Mouse (Mus musculus): ENCODE measurements around the gene Srp14. TPM values are rescaled to one million over a fixed set of nuclear protein-coding genes. Genes with fewer than 3 reads are reported as not detected.

Srp14 gene
- polyA plus RNA-seq (2015; fragmentation: Nextera tagmentation; extraction: Ambion mirVana) = 315 and 340 TPM in 2 replicates

- H3K36me3 ChIP-seq (ENCODE audit: control insufficient read depth, insufficient read depth, low read length) = peaks cover 12% of the 10 kb centered on the region
- under 1% methylated on average over 35 of the region's 35 CpGs for WGBS
- H3K4me1 ChIP-seq (ENCODE audit: control insufficient read depth, insufficient read depth, low read depth, low read length) = peaks cover 14% of the 10 kb centered on the region
Observed at GRCm38 (mm10) chr2:118479550-118479909, at the start of gene Srp14. Srp14 (minus strand) TSS chr2:118479711.

DNA sequence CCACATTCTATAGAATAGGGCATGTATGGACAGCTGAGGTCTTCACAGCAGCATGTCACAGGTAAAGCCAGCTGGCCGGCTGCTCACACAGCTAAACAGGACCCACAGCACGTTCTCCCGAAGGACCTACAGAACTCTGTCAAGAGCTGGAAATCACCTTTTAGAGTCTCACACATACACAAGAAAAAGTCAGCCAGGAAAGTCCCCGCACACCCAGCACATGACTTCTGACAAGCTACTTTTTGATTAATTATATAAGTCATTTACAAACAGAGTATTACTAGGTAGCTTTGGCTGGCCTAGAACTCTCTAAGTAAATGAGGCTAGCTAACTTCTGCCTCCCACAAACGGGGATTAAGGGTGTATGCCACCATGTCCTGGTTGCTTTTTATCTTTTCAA is 47.0 kb upstream of the Srp14 start:
- Histone ChIP-seq H3K4me1 (ENCODE audit: control insufficient read depth, insufficient read depth, low read depth, low read length) (peaks cover 7% of the 10 kb centered on the region; the same call in 1 of the 2 replicates), H3K4me2 (ENCODE audit: low read length) (no peak overlapping the region), H3K9ac (ENCODE audit: low read depth, low read length) (no peak overlapping the region), H3K9me3 (ENCODE audit: control insufficient read depth, low read length) (no peaks in the 10 kb centered on the region), H3K4me3 (ENCODE audit: low read length) (no peak overlapping the region), H3K36me3 (ENCODE audit: control insufficient read depth, insufficient read depth, low read length) (no peaks in the 10 kb centered on the region), H3K27me3 (replicated peaks; ENCODE audit: control insufficient read depth, insufficient read depth, low read length) (no peaks in the 10 kb centered on the region), H3K27ac (ENCODE audit: low read depth, low read length) (no peak overlapping the region)
- no peak for ATAC-seq
- 90% methylated on average over 5 of the region's 5 CpGs for WGBS

More at GRCm38 (mm10) chr2:118479550-118479909, at the start of gene Srp14:
- H3K9me3 ChIP-seq (ENCODE audit: control insufficient read depth, low read length) = no peaks in the 10 kb centered on the region
- peak within 1 kb of the TSS; percentile 89 for H3K4me2 ChIP-seq (ENCODE audit: low read length)
- peak within 1 kb of the TSS; percentile 90 for H3K4me3 ChIP-seq (ENCODE audit: low read length)
- H3K9ac ChIP-seq (ENCODE audit: low read depth, low read length) = peak within 1 kb of the TSS; percentile 93
- ATAC-seq = peak; percentile 98
- no peaks in the 10 kb centered on the region for H3K27me3 ChIP-seq (replicated peaks; ENCODE audit: control insufficient read depth, insufficient read depth, low read length)
- H3K27ac ChIP-seq (ENCODE audit: low read depth, low read length) = peak within 1 kb of the TSS; percentile 85

- no peak overlapping the region for H3K9ac ChIP-seq (ENCODE audit: low read depth, low read length)
- peaks cover 8% of the 10 kb centered on the region; the same call in 1 of the 2 replicates for H3K4me1 ChIP-seq (ENCODE audit: control insufficient read depth, insufficient read depth, low read depth, low read length)
- no peak overlapping the region for H3K4me3 ChIP-seq (ENCODE audit: low read length)
- no peak overlapping the region for H3K27ac ChIP-seq (ENCODE audit: low read depth, low read length)
- 81% methylated on average over 3 of the region's 3 CpGs for WGBS
- no peaks in the 10 kb centered on the region for H3K36me3 ChIP-seq (ENCODE audit: control insufficient read depth, insufficient read depth, low read length)
- no peak for ATAC-seq
- no peaks in the 10 kb centered on the region for H3K27me3 ChIP-seq (replicated peaks; ENCODE audit: control insufficient read depth, insufficient read depth, low read length)
- H3K4me2 ChIP-seq (ENCODE audit: low read length) = no peak overlapping the region
- H3K9me3 ChIP-seq (ENCODE audit: control insufficient read depth, low read length) = no peaks in the 10 kb centered on the region
Observed at GRCm38 (mm10) chr2:118524811-118525210, 45.3 kb upstream of the Srp14 start.

DNA sequence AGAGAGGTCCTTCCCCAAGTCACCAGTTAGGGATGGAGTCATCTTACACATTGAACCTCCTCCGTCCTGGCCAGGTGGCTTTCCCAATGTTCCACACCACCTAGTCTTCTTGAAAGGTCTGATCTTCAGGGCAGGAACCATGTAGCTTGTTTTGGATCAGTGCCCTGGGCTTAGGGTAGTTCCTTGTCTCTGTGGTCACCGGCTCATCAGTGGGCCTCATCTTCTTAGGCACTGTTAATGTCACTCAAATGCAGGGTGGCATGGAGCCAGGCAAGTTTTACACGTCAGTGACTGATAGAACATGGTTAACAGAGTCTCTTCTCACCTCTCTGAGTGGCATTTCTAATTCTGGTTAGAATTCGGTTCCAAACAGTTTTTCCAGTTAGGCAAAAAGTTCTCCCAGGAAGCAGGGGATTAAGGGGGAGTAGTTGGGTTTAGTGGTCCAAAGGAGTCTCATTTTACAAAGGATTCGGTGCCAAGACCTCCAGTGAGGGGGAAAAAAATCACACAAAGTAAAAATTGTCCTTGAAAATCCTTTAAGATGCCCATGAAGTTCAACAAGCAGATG is 43.7 kb upstream of the Srp14 start:
- Histone ChIP-seq H3K4me3 (ENCODE audit: low read length) (no peak overlapping the region), H3K36me3 (ENCODE audit: control insufficient read depth, insufficient read depth, low read length) (no peaks in the 10 kb centered on the region), H3K27ac (ENCODE audit: low read depth, low read length) (no peak overlapping the region), H3K4me1 (ENCODE audit: control insufficient read depth, insufficient read depth, low read depth, low read length) (peaks cover 6% of the 10 kb centered on the region; the same call in 1 of the 2 replicates), H3K27me3 (replicated peaks; ENCODE audit: control insufficient read depth, insufficient read depth, low read length) (no peaks in the 10 kb centered on the region), H3K9me3 (ENCODE audit: control insufficient read depth, low read length) (no peaks in the 10 kb centered on the region), H3K4me2 (ENCODE audit: low read length) (no peak overlapping the region), H3K9ac (ENCODE audit: low read depth, low read length) (no peak overlapping the region)
- 56% methylated on average over 5 of the region's 5 CpGs for WGBS
- ATAC-seq = no peak

DNA sequence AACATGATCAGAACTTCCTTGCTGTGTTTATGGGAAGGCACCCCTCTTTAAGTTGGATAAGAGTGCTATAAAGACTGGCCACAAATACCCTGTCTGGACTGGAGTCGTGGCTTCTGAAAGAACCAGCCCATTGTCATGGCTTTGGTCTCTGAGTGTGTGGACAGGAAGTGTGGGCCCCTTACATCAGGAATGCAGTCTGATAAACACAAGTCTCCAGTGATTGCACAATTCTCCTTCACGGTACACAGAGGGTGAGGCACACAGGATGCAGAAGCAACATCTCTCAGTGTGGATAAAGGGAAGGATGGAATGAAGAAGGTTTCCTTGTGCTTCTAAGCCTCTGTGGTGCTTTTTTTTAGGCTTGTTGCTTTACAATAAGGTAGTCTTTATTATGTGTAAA is 42.8 kb upstream of the Srp14 start:
- WGBS = 60% methylated on average over 2 of the region's 2 CpGs
- no peak overlapping the region for H3K4me2 ChIP-seq (ENCODE audit: low read length)
- no peaks in the 10 kb centered on the region for H3K27me3 ChIP-seq (replicated peaks; ENCODE audit: control insufficient read depth, insufficient read depth, low read length)
- H3K27ac ChIP-seq (ENCODE audit: low read depth, low read length) = no peak overlapping the region
- no peak overlapping the region for H3K9ac ChIP-seq (ENCODE audit: low read depth, low read length)
- H3K36me3 ChIP-seq (ENCODE audit: control insufficient read depth, insufficient read depth, low read length) = no peaks in the 10 kb centered on the region
- no peak for ATAC-seq
- H3K4me3 ChIP-seq (ENCODE audit: low read length) = no peak overlapping the region
- no peaks in the 10 kb centered on the region for H3K9me3 ChIP-seq (ENCODE audit: control insufficient read depth, low read length)
- H3K4me1 ChIP-seq (ENCODE audit: control insufficient read depth, insufficient read depth, low read depth, low read length) = peaks cover 6% of the 10 kb centered on the region; the same call in 1 of the 2 replicates

DNA sequence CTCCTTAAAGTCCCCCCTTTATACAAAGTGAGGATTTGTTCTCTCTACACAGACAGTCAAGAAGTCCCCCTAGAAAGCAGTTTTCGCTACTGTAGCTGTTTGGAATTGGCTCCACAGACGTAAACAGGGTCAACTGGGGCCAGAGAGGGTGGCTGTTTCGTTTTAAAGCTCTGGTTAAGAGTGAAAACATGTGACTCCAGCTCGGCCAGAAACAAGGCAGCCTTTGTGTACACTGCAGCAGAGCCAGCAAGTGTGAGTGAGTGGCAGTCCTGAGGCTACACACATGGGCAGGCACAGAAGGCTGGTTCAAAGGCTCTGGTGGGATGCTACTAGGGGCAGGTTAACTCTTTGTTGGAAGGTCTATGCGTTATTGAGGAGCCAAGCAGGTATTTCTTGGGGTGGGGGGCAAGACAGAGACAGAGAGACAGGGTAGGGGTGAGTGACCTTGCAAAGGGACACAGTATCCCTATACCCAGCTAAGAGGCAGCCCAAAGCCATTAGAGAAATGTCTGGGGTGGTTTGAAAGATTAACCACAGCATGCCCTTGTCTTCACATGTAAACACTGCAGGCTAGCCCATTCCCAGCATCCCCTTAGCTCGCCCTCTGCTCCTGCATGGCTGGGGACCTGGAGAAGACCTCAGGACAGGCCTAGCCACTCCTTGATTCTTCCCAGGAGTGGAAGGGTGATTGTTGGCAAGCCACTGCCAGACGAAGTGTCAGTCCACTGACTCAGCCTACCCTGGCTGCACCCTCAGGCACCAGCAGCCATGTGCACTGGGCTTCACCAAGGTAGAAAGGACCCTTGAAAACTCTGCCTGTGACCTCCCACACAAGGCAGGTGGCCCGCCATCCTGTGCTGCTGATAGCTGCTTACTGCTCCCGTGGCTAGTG is 40.8 kb upstream of the Srp14 start:
- Histone ChIP-seq H3K4me2 (ENCODE audit: low read length) (no peak overlapping the region), H3K4me3 (ENCODE audit: low read length) (no peak overlapping the region), H3K27ac (ENCODE audit: low read depth, low read length) (0 out of 2 replicates have a peak overlapping the region, but pooled peaks have one; percentile 3), H3K9ac (ENCODE audit: low read depth, low read length) (no peak overlapping the region), H3K36me3 (ENCODE audit: control insufficient read depth, insufficient read depth, low read length) (no peaks in the 10 kb centered on the region), H3K27me3 (replicated peaks; ENCODE audit: control insufficient read depth, insufficient read depth, low read length) (no peaks in the 10 kb centered on the region), H3K4me1 (ENCODE audit: control insufficient read depth, insufficient read depth, low read depth, low read length) (peaks cover 6% of the 10 kb centered on the region; the same call in 1 of the 2 replicates), H3K9me3 (ENCODE audit: control insufficient read depth, low read length) (no peaks in the 10 kb centered on the region)
- peak; percentile 97 for ATAC-seq
- WGBS = 38% methylated on average over 9 of the region's 9 CpGs

GRCm38 (mm10) chr2:118512418-118513377 is 33.2 kb upstream of the Srp14 start:
- H3K27me3 ChIP-seq (replicated peaks; ENCODE audit: control insufficient read depth, insufficient read depth, low read length) = no peaks in the 10 kb centered on the region
- ATAC-seq = no peak
- peaks cover 11% of the 10 kb centered on the region for H3K4me1 ChIP-seq (ENCODE audit: control insufficient read depth, insufficient read depth, low read depth, low read length)
- no peaks in the 10 kb centered on the region for H3K36me3 ChIP-seq (ENCODE audit: control insufficient read depth, insufficient read depth, low read length)
- no peak overlapping the region for H3K9ac ChIP-seq (ENCODE audit: low read depth, low read length)
- H3K27ac ChIP-seq (ENCODE audit: low read depth, low read length) = no peak overlapping the region
- H3K4me2 ChIP-seq (ENCODE audit: low read length) = no peak overlapping the region
- H3K9me3 ChIP-seq (ENCODE audit: control insufficient read depth, low read length) = no peaks in the 10 kb centered on the region
- WGBS = 83% methylated on average over 16 of the region's 16 CpGs
- no peak overlapping the region for H3K4me3 ChIP-seq (ENCODE audit: low read length)

DNA sequence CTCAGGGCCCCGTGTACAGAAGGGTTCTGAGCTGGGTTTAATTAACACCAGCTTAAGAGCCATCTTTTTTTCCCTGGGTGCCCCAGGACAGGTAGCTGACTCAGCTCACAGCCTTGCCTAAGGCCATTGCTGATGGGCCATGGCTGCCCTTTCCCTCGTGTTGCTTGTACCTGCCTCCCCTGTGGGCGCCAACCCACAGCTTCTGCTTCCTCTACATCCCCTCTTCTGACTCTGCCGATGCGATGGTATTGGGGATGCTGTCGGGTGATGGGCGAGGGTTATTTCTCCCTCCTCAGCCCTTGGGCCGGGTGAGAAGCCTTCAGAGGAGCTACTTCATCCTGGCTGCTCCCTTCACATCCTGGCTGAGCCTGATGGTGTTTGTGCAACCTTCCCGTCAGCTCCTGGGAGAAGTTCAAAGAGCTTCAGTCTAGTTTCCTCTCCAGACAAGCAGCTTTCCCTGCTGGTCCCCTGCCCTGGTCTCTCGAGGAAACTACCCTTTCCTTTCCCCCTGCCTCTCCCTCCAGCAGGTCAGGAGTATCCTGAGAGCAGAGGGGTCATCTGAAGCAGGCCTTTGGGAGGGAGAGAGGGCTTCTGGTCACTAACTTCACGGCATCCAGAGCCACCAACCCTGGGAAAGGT is 32.4 kb upstream of the Srp14 start:
- Histone ChIP-seq H3K4me2 (ENCODE audit: low read length) (no peak overlapping the region), H3K27me3 (replicated peaks; ENCODE audit: control insufficient read depth, insufficient read depth, low read length) (no peaks in the 10 kb centered on the region), H3K4me1 (ENCODE audit: control insufficient read depth, insufficient read depth, low read depth, low read length) (peaks cover 11% of the 10 kb centered on the region), H3K9me3 (ENCODE audit: control insufficient read depth, low read length) (no peaks in the 10 kb centered on the region), H3K36me3 (ENCODE audit: control insufficient read depth, insufficient read depth, low read length) (no peaks in the 10 kb centered on the region), H3K9ac (ENCODE audit: low read depth, low read length) (no peak overlapping the region), H3K27ac (ENCODE audit: low read depth, low read length) (peak overlapping the region; percentile 23; the same call in 1 of the 2 replicates), H3K4me3 (ENCODE audit: low read length) (no peak overlapping the region)
- 66% methylated on average over 11 of the region's 11 CpGs for WGBS
- no peak for ATAC-seq

Measured in hindbrain, embryonic 16.5 days (tissue).